Comparison of ENCODE assay signal across 20 mouse cellular contexts in genomic region chr2:33156283-33156781, GRCm38 (mm10). TPM values are rescaled to one million over a fixed set of nuclear protein-coding genes. Genes with fewer than 3 reads are reported as not detected.
DNase-seq lines count a peak whose midpoint lies in the region; ATAC-seq and TF ChIP-seq lines count a peak whose summit lies in the region.
"Had no signal": no experiment of that assay in that cellular context is flagged by ENCODE, and none has a peak within 500 bp of the region (broad histone marks: within the 10 kb centered on the region; RNA-seq: fewer than 3 reads in every experiment).

No protein-coding gene starts in this region.

- no peak overlapping the region for H3K27ac ChIP-seq in kidney, adult 2 months (ENCODE audit: insufficient read depth, low read depth, low read length)
- H3K27ac ChIP-seq in kidney, embryonic 14.5 days (ENCODE audit: low read depth, low read length), result no peak overlapping the region
- peak overlapping the region; percentile 53; the same call in 1 of the 2 replicates for H3K27ac ChIP-seq in limb, embryonic 10.5 days
- H3K27ac ChIP-seq: forebrain, embryonic 13.5 days; hindbrain, embryonic 12.5 days; intestine, embryonic 15.5 days; limb, embryonic 13.5 days; liver, embryonic 13.5 days; stomach, postnatal 0 days had no signal

- TF ChIP-seq CTCF in kidney, adult 2 months (conservative IDR thresholded peaks at IDR 0.05; ENCODE audit: insufficient read depth, insufficient read length, low read depth, low read length), result no peak; the same call in 1 of the 2 replicates

- TF ChIP-seq POLR2A in kidney, adult 2 months (IDR thresholded peaks at IDR 0.05; ENCODE audit: low read depth, low read length), result no peak

- intact Hi-C loops in heart, postnatal 14 days (cut with DNase I), result loop anchor here (5.0 kb wide), 1 partner anchor 76 kb away; no protein-coding TSS in a partner anchor

- no peaks in the 10 kb centered on the region for H3K36me3 ChIP-seq in kidney, adult 2 months (ENCODE audit: control insufficient read depth, insufficient read depth, low read length)
- H3K36me3 ChIP-seq in kidney, embryonic 14.5 days (ENCODE audit: control insufficient read depth, insufficient read depth, low read length), result no peaks in the 10 kb centered on the region
- H3K36me3 ChIP-seq in limb, embryonic 10.5 days, result no peaks in the 10 kb centered on the region
- H3K36me3 ChIP-seq: intestine, embryonic 15.5 days; limb, embryonic 13.5 days; liver, embryonic 13.5 days had no signal

- no peaks in the 10 kb centered on the region for H3K27me3 ChIP-seq in kidney, adult 2 months (replicated peaks; ENCODE audit: control insufficient read depth, insufficient read depth, low read length)
- no peaks in the 10 kb centered on the region for H3K27me3 ChIP-seq in kidney, embryonic 14.5 days (ENCODE audit: control insufficient read depth, insufficient read depth, low read length)
- no peaks in the 10 kb centered on the region for H3K27me3 ChIP-seq in limb, embryonic 10.5 days (ENCODE audit: low read depth, poor library complexity, severe bottlenecking)
- H3K27me3 ChIP-seq: forebrain, embryonic 13.5 days; hindbrain, embryonic 12.5 days; intestine, embryonic 15.5 days; limb, embryonic 13.5 days; liver, embryonic 13.5 days had no signal

- no peak overlapping the region for H3K4me3 ChIP-seq in kidney, adult 2 months (ENCODE audit: insufficient read depth, low read depth, low read length)
- no peak overlapping the region for H3K4me3 ChIP-seq in kidney, embryonic 14.5 days (ENCODE audit: low read length)
- H3K4me3 ChIP-seq in limb, embryonic 10.5 days, result no peak overlapping the region
- H3K4me3 ChIP-seq: forebrain, embryonic 13.5 days; hindbrain, embryonic 12.5 days; intestine, embryonic 15.5 days; limb, embryonic 13.5 days; liver, embryonic 13.5 days had no signal

- no peak overlapping the region for H3K4me2 ChIP-seq in kidney, embryonic 14.5 days (replicated peaks; ENCODE audit: low read depth, low read length)
- H3K4me2 ChIP-seq: forebrain, embryonic 13.5 days; hindbrain, embryonic 12.5 days; intestine, embryonic 15.5 days; limb, embryonic 13.5 days; liver, embryonic 13.5 days; lung, embryonic 14.5 days had no signal

- no peak overlapping the region for H3K9ac ChIP-seq in kidney, embryonic 14.5 days (ENCODE audit: low read depth, low read length)
- H3K9ac ChIP-seq: forebrain, embryonic 13.5 days; hindbrain, embryonic 12.5 days; intestine, embryonic 15.5 days; liver, embryonic 13.5 days; lung, embryonic 14.5 days had no signal

- 50% methylated on average over 5 of the region's 5 CpGs for WGBS in kidney, adult 2 months
- WGBS in kidney, embryonic 14.5 days, result 58% methylated on average over 5 of the region's 5 CpGs
- WGBS in limb, embryonic 10.5 days, result 81% methylated on average over 5 of the region's 5 CpGs

- peak; percentile 51 to 73 for DNase-seq in heart, adult 18-20 months
- DNase-seq in heart, postnatal 14 days, result no peak
- DNase-seq in kidney, adult 2 months, result peak; percentile 81
- DNase-seq in kidney, adult 9 months, result peak; percentile 79
- no peak for DNase-seq in limb, embryonic 10.5 days (ENCODE audit: low spot score)
- DNase-seq in cerebellum, postnatal 36 days, result no peak
- DNase-seq: adrenal gland, adult 8-10 months; B cell, adult 2 months; cerebellum, adult 9-10 months; liver, embryonic 13.5 days; lung, embryonic 14.5 days; lung, postnatal 36 days; right cerebral cortex, postnatal 4 days had no signal

- H3K9me3 ChIP-seq in kidney, embryonic 14.5 days (ENCODE audit: control insufficient read depth, low read length), result no peaks in the 10 kb centered on the region
- H3K9me3 ChIP-seq in limb, embryonic 10.5 days (replicated peaks), result no peaks in the 10 kb centered on the region
- H3K9me3 ChIP-seq: forebrain, embryonic 13.5 days; hindbrain, embryonic 12.5 days; intestine, embryonic 15.5 days; limb, embryonic 13.5 days; liver, embryonic 13.5 days had no signal

- no peak for ATAC-seq in kidney, embryonic 14.5 days (ENCODE audit: low FRiP score, low TSS enrichment)
- ATAC-seq: forebrain, embryonic 13.5 days; intestine, embryonic 15.5 days; midbrain, embryonic 16.5 days had no signal

- peaks cover 4% of the 10 kb centered on the region; the same call in 1 of the 2 replicates for H3K4me1 ChIP-seq in kidney, adult 2 months (ENCODE audit: control insufficient read depth, insufficient read depth, low read length)
- peaks cover 6% of the 10 kb centered on the region; the same call in 1 of the 2 replicates for H3K4me1 ChIP-seq in kidney, embryonic 14.5 days (ENCODE audit: control insufficient read depth, insufficient read depth, low read length)
- peaks cover 39% of the 10 kb centered on the region for H3K4me1 ChIP-seq in limb, embryonic 10.5 days
- H3K4me1 ChIP-seq: forebrain, embryonic 13.5 days had no signal

RNA-seq across cellular contexts. Expression of gene Garnl3, which starts 24.9 kb away (rescaled TPM):
- 1 to 10 TPM; 2.2 to 2.6 TPM for total RNA-seq in heart, adult 18-20 months (2021)
- 1 to 10 TPM; 4.1 to 4.2 TPM for total RNA-seq in heart, postnatal 14 days (2021)
- 1.1 and 1.2 TPM in 2 replicates for polyA plus RNA-seq in kidney, adult 2 months (2012; rRNA removed)
- polyA plus RNA-seq in kidney, embryonic 14.5 days (2014; fragmentation: Nextera tagmentation; extraction: Ambion mirVana), result 11.6 and 12.1 TPM in 2 replicates
- polyA plus RNA-seq in limb, embryonic 10.5 days (2016; fragmentation: Nextera tagmentation; extraction: Ambion mirVana), result 8.6 and 9.4 TPM in 2 replicates

RNA-seq across cellular contexts. Expression of gene Angptl2, which starts 59.5 kb away (rescaled TPM):
- 10 to 100 TPM; 38.7 to 43.8 TPM for total RNA-seq in heart, adult 18-20 months (2021)
- total RNA-seq in heart, postnatal 14 days (2021), result 10 to 100 TPM; 83.2 to 85.0 TPM
- polyA plus RNA-seq in kidney, adult 2 months (2012; rRNA removed), result 90.1 and 93.0 TPM in 2 replicates
- 21.1 and 27.0 TPM in 2 replicates for polyA plus RNA-seq in kidney, embryonic 14.5 days (2014; fragmentation: Nextera tagmentation; extraction: Ambion mirVana)
- polyA plus RNA-seq in limb, embryonic 10.5 days (2016; fragmentation: Nextera tagmentation; extraction: Ambion mirVana), result 40.1 and 51.8 TPM in 2 replicates

Comparison
In these comparisons a context has a peak if more than half of its experiments do, and no peak if none do; other contexts are left out.
1. DNase-seq: peak in heart, adult 18-20 months (2 of 2), kidney, adult 2 months (single experiment) and kidney, adult 9 months (single experiment); none in heart, postnatal 14 days (0 of 2), limb, embryonic 10.5 days (single experiment) and cerebellum, postnatal 36 days (0 of 2).